ENCODE assay signal across 13 mouse cellular contexts in the genomic region with DNA sequence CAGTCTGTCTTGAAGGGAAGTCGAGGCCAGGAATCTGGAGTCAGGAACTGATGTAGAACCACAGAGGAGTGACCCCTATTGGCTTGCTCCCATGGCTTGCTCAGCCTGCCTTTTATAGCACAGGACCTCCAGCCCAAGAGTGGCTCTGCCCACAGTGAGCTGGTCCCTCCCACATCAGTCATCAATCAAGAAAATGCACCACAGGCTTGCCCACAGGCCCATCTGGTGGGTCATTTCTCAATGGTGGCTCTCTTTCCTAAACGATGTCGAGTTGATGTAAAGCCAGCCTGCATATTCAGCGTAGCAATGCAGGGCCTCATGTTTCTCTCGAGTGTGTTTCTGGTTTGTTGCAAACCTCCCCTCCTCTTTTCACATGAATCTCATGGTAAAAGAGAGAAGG.
DNase-seq lines count a peak whose midpoint lies in the region; ATAC-seq and TF ChIP-seq lines count a peak whose summit lies in the region.
"Had no signal": no experiment of that assay in that cellular context is flagged by ENCODE, and none has a peak within 500 bp of the region (broad histone marks: within the 10 kb centered on the region; RNA-seq: fewer than 3 reads in every experiment).

No protein-coding gene starts in this region.

- no peak overlapping the region for H3K4me3 ChIP-seq in kidney, embryonic 16.5 days (ENCODE audit: low read length)
- H3K4me3 ChIP-seq in kidney, adult 2 months (ENCODE audit: insufficient read depth, low read depth, low read length) = no peak overlapping the region
- no peak overlapping the region for H3K4me3 ChIP-seq in hindbrain, embryonic 11.5 days (ENCODE audit: low read depth, low read length)
- no peak overlapping the region for H3K4me3 ChIP-seq in neural tube, embryonic 13.5 days
- H3K4me3 ChIP-seq: liver, embryonic 15.5 days had no signal

- H3K36me3 ChIP-seq in kidney, embryonic 16.5 days (ENCODE audit: insufficient read depth, low read length) = no peaks in the 10 kb centered on the region
- H3K36me3 ChIP-seq in kidney, adult 2 months (ENCODE audit: control insufficient read depth, insufficient read depth, low read length) = no peaks in the 10 kb centered on the region
- no peaks in the 10 kb centered on the region for H3K36me3 ChIP-seq in hindbrain, embryonic 11.5 days (ENCODE audit: control insufficient read depth, insufficient read depth, low read length)
- no peaks in the 10 kb centered on the region for H3K36me3 ChIP-seq in neural tube, embryonic 13.5 days
- H3K36me3 ChIP-seq: liver, embryonic 15.5 days had no signal

- no peaks in the 10 kb centered on the region for H3K27me3 ChIP-seq in kidney, embryonic 16.5 days (ENCODE audit: insufficient read depth, low read length)
- no peaks in the 10 kb centered on the region for H3K27me3 ChIP-seq in kidney, adult 2 months (replicated peaks; ENCODE audit: control insufficient read depth, insufficient read depth, low read length)
- no peaks in the 10 kb centered on the region for H3K27me3 ChIP-seq in hindbrain, embryonic 11.5 days (ENCODE audit: control insufficient read depth, insufficient read depth, low read length)
- H3K27me3 ChIP-seq in neural tube, embryonic 13.5 days = no peaks in the 10 kb centered on the region
- H3K27me3 ChIP-seq: liver, embryonic 15.5 days had no signal

- no peak for TF ChIP-seq CTCF in kidney, adult 2 months (conservative IDR thresholded peaks at IDR 0.05; ENCODE audit: insufficient read depth, insufficient read length, low read depth, low read length)

- peak overlapping the region; percentile 84 for H3K27ac ChIP-seq in kidney, embryonic 16.5 days (ENCODE audit: low read length)
- H3K27ac ChIP-seq in kidney, adult 2 months (ENCODE audit: insufficient read depth, low read depth, low read length) = no peak overlapping the region
- no peak overlapping the region for H3K27ac ChIP-seq in hindbrain, embryonic 11.5 days (ENCODE audit: low read depth, low read length)
- peak overlapping the region; percentile 46; the same call in 1 of the 2 replicates for H3K27ac ChIP-seq in neural tube, embryonic 13.5 days (replicated peaks)

- WGBS in kidney, embryonic 16.5 days = 36% methylated on average over 5 of the region's 5 CpGs
- 48% methylated on average over 5 of the region's 5 CpGs for WGBS in kidney, adult 2 months
- 63% methylated on average over 5 of the region's 5 CpGs for WGBS in hindbrain, embryonic 11.5 days
- 28% methylated on average over 5 of the region's 5 CpGs for WGBS in neural tube, embryonic 13.5 days

- peaks cover 57% of the 10 kb centered on the region for H3K4me1 ChIP-seq in kidney, embryonic 16.5 days (ENCODE audit: insufficient read depth, low read length)
- H3K4me1 ChIP-seq in kidney, adult 2 months (ENCODE audit: control insufficient read depth, insufficient read depth, low read length) = no peaks in the 10 kb centered on the region
- peaks cover 3% of the 10 kb centered on the region; the same call in 1 of the 2 replicates for H3K4me1 ChIP-seq in hindbrain, embryonic 11.5 days (replicated peaks; ENCODE audit: control insufficient read depth, insufficient read depth, low read length)
- peaks cover 29% of the 10 kb centered on the region for H3K4me1 ChIP-seq in neural tube, embryonic 13.5 days (replicated peaks)

- no peak for ATAC-seq in kidney, embryonic 16.5 days (ENCODE audit: low FRiP score, low TSS enrichment)
- no peak for ATAC-seq in hindbrain, embryonic 11.5 days (ENCODE audit: low FRiP score)
- ATAC-seq in neural tube, embryonic 13.5 days (ENCODE audit: low read depth) = no peak
- ATAC-seq in megakaryocyte, adult 5-6 weeks (ENCODE audit: poor library complexity, severe bottlenecking) = no peak

- no peaks in the 10 kb centered on the region for H3K9me3 ChIP-seq in kidney, embryonic 16.5 days (ENCODE audit: low read length)
- no peaks in the 10 kb centered on the region for H3K9me3 ChIP-seq in hindbrain, embryonic 11.5 days (ENCODE audit: control insufficient read depth, low read length)
- H3K9me3 ChIP-seq in neural tube, embryonic 13.5 days = no peaks in the 10 kb centered on the region
- H3K9me3 ChIP-seq: liver, embryonic 15.5 days had no signal

- no peak overlapping the region for H3K4me2 ChIP-seq in kidney, embryonic 16.5 days (replicated peaks; ENCODE audit: low read depth, low read length)
- H3K4me2 ChIP-seq in hindbrain, embryonic 11.5 days (replicated peaks; ENCODE audit: low read depth, low read length) = no peak overlapping the region
- no peak overlapping the region for H3K4me2 ChIP-seq in neural tube, embryonic 13.5 days
- H3K4me2 ChIP-seq: liver, embryonic 15.5 days had no signal

- no peak for DNase-seq in kidney, adult 2 months
- peak; percentile 41 for DNase-seq in embryo, embryonic 11 days
- peak; percentile 11 for DNase-seq in hindbrain, embryonic 11.5 days (ENCODE audit: low spot score)
- DNase-seq in thymus, postnatal 4 days = no peak
- DNase-seq: adrenal gland, postnatal 14 days; cerebellum, adult 9-10 months; heart, postnatal 10 days; right cerebral cortex, postnatal 14 days; thymus, postnatal 14 days had no signal

- TF ChIP-seq POLR2A in kidney, adult 2 months (IDR thresholded peaks at IDR 0.05; ENCODE audit: low read depth, low read length) = no peak

- no peak overlapping the region; the same call in 1 of the 2 replicates for H3K9ac ChIP-seq in kidney, embryonic 16.5 days (replicated peaks; ENCODE audit: low read length)
- no peak overlapping the region for H3K9ac ChIP-seq in hindbrain, embryonic 11.5 days (ENCODE audit: low read depth, low read length)
- H3K9ac ChIP-seq in neural tube, embryonic 13.5 days = no peak overlapping the region; the same call in 1 of the 2 replicates
- H3K9ac ChIP-seq: liver, embryonic 15.5 days had no signal

Comparison
In these comparisons a context has a peak if more than half of its experiments do, and no peak if none do; other contexts are left out.
1. H3K27ac ChIP-seq: peak in kidney, embryonic 16.5 days (single experiment) and neural tube, embryonic 13.5 days (single experiment); none in kidney, adult 2 months (single experiment) and hindbrain, embryonic 11.5 days (single experiment).
2. DNase-seq: peak in embryo, embryonic 11 days (single experiment) and hindbrain, embryonic 11.5 days (single experiment); none in kidney, adult 2 months (single experiment) and thymus, postnatal 4 days (single experiment).